Mouse (Mus musculus) activated CD4-positive, CD25-positive, alpha-beta regulatory T cell (primary cell): Measurements from ENCODE around the gene Rbx1. TPM values are rescaled to one million over a fixed set of nuclear protein-coding genes. Genes with fewer than 3 reads are reported as not detected.

Experiments
- polyA plus RNA-seq, 2 experiments: library from polyadenylated mRNA; unstranded; fragments of 100-300 nt; shearing (Covaris generic); gene quantifications; one replicate each; pipeline ENCODE4 v1.2.1; 2017

The Rbx1 gene
- 100 to 1,000 TPM; 346 to 377 TPM for polyA plus RNA-seq

GRCm38 (mm10) chr15:81465901-81466737, at the start of gene Rbx1:
Rbx1 (plus strand) TSS chr15:81466296.

Other genes starting within 250 kb of the Rbx1 start
- under 1 TPM in 1 of 2 experiments, not detected in 1; 0.07 TPM for gene Mchr1, start 230.8 kb upstream of the Rbx1 start, polyA plus RNA-seq
- gene Slc25a17, start 105.5 kb upstream of the Rbx1 start, polyA plus RNA-seq, result 10 to 100 TPM; 45.6 to 70.3 TPM
- 100 to 1,000 TPM in 1 of 2 experiments, 10 to 100 TPM in 1; 92.2 to 103 TPM for gene St13, start 66.2 kb upstream of the Rbx1 start, polyA plus RNA-seq
- gene Xpnpep3, start 66.2 kb upstream of the Rbx1 start, polyA plus RNA-seq, result 1 to 10 TPM; 4.9 to 8.4 TPM
- 1 to 10 TPM in 1 of 2 experiments, under 1 TPM in 1; 0.73 to 1.9 TPM for gene Dnajb7, start 58.0 kb upstream of the Rbx1 start, polyA plus RNA-seq
- 10 to 100 TPM; 26.0 to 46.0 TPM for gene Ep300, start 119.1 kb downstream of the Rbx1 start, polyA plus RNA-seq
- 10 to 100 TPM; 16.6 to 21.7 TPM for gene L3mbtl2, start 197.6 kb downstream of the Rbx1 start, polyA plus RNA-seq
- gene Chadl, start 231.0 kb downstream of the Rbx1 start, polyA plus RNA-seq, result 1 to 10 TPM in 1 of 2 experiments, under 1 TPM in 1; 0.86 to 4.7 TPM